Mouse (Mus musculus): ENCODE results near the gene Lhpp. TPM values are rescaled to one million over a fixed set of nuclear protein-coding genes. Genes with fewer than 3 reads are reported as not detected.

Gene Lhpp
- 17.3 and 17.4 TPM in 2 replicates for polyA plus RNA-seq (2016; fragmentation: Nextera tagmentation; extraction: Ambion mirVana)

GRCm38 (mm10) chr7:132610468-132611318 is at the start of gene Lhpp:
Gene Lhpp (plus strand): TSS chr7:132610638.
- peak; percentile 89 for DNase-seq (ENCODE audit: extremely low spot score, low spot score)
- Histone ChIP-seq H3K27me3 (ENCODE audit: poor library complexity, severe bottlenecking) (peaks cover 61% of the 10 kb centered on the region), H3K9me3 (no peaks in the 10 kb centered on the region), H3K4me3 (peak within 1 kb of the TSS; percentile 70), H3K36me3 (replicated peaks) (no peaks in the 10 kb centered on the region), H3K27ac (peak within 1 kb of the TSS; percentile 85), H3K4me1 (peaks cover 24% of the 10 kb centered on the region)
- 8% methylated on average over 44 of the region's 44 CpGs for WGBS

DNA sequence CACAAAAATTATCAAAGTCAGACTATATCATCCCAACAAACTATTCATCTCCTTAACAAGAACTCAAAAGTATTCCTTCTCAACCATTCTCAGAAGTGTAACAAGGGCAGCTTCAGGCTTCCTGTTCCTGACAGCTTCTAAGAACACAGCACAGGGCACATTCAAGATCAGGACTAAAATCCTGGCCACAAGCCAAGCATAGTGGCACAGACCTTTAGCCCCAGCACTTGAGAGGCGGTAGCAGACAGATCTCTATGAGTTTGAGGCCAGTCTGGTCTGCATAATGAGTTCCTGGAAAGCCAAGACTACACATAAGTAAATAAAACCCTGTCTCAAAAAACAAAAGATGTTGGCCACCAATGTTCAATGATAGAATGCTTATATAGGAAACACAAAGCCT is 44.6 kb upstream of the Lhpp start:
- no peaks in the 10 kb centered on the region for H3K27me3 ChIP-seq (ENCODE audit: poor library complexity, severe bottlenecking)
- DNase-seq (ENCODE audit: extremely low spot score, low spot score): no peak
- WGBS: 85% methylated on average over 1 of the region's 1 CpGs
- H3K4me3 ChIP-seq: no peak overlapping the region
- H3K27ac ChIP-seq: no peak overlapping the region
- no peaks in the 10 kb centered on the region for H3K4me1 ChIP-seq
- H3K36me3 ChIP-seq (replicated peaks): peaks cover 86% of the 10 kb centered on the region
- H3K9me3 ChIP-seq: no peaks in the 10 kb centered on the region

GRCm38 (mm10) chr7:132568817-132569216 is 41.6 kb upstream of the Lhpp start:
- no peak overlapping the region for H3K27ac ChIP-seq
- H3K27me3 ChIP-seq (ENCODE audit: poor library complexity, severe bottlenecking): no peaks in the 10 kb centered on the region
- DNase-seq (ENCODE audit: extremely low spot score, low spot score): no peak
- no peaks in the 10 kb centered on the region for H3K9me3 ChIP-seq
- no peak overlapping the region for H3K4me3 ChIP-seq
- H3K4me1 ChIP-seq: peaks cover 24% of the 10 kb centered on the region
- WGBS: 91% methylated on average over 6 of the region's 6 CpGs
- peaks cover 56% of the 10 kb centered on the region for H3K36me3 ChIP-seq (replicated peaks)

DNA sequence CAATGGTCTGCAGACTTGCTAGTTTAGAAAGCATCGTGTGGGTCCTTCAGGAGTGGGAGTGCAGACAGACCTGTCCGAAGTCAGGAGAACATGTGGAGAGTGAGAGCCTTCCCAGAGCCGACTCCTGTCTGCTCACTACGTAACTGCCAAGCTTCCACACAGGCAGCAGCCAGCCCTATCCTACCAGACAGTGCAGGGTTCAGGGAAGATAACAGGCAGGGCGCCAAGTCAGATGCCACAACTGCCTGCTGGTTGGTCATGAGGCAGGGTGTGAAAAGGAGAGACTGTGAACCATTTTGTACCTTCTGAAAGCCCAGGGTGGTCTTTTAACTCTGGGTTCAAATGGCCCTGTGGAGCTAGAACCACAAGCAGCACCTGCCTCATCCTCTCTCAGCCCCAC is 40.4 kb upstream of the Lhpp start:
- H3K27ac ChIP-seq: no peak overlapping the region
- no peak for DNase-seq (ENCODE audit: extremely low spot score, low spot score)
- peaks cover 28% of the 10 kb centered on the region for H3K4me1 ChIP-seq
- no peak overlapping the region for H3K4me3 ChIP-seq
- 91% methylated on average over 5 of the region's 5 CpGs for WGBS
- no peaks in the 10 kb centered on the region for H3K27me3 ChIP-seq (ENCODE audit: poor library complexity, severe bottlenecking)
- H3K9me3 ChIP-seq: no peaks in the 10 kb centered on the region
- H3K36me3 ChIP-seq (replicated peaks): peaks cover 44% of the 10 kb centered on the region

GRCm38 (mm10) chr7:132571481-132571880 is 39.0 kb upstream of the Lhpp start:
- Histone ChIP-seq H3K36me3 (replicated peaks) (peaks cover 35% of the 10 kb centered on the region), H3K27me3 (ENCODE audit: poor library complexity, severe bottlenecking) (peaks cover under 1% of the 10 kb centered on the region; the same call in 1 of the 2 replicates), H3K27ac (no peak overlapping the region), H3K4me3 (no peak overlapping the region), H3K4me1 (peaks cover 38% of the 10 kb centered on the region), H3K9me3 (no peaks in the 10 kb centered on the region)
- DNase-seq (ENCODE audit: extremely low spot score, low spot score): no peak
- 94% methylated on average over 8 of the region's 8 CpGs for WGBS

DNA sequence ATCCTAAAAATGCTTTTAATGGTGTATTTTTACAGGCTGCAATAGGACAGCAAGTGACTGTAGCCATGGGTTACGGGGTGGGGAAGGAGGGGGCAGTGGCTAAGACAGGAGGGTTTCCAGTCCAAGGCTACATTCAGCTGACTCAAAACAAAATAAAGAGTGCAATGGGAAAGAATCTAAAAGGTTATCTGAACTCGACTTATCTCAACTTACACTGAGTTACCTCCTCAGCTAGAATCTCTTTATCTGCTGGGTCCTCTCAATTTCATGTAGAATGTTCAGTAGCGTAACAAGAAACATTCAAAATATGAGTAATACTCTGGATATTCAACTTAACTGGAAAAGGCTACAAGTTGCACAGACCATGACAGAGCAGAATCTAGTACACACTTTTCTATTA is 37.7 kb upstream of the Lhpp start:
- peaks cover 42% of the 10 kb centered on the region for H3K4me1 ChIP-seq
- WGBS: 83% methylated on average over 3 of the region's 3 CpGs
- no peak for DNase-seq (ENCODE audit: extremely low spot score, low spot score)
- H3K4me3 ChIP-seq: no peak overlapping the region
- H3K9me3 ChIP-seq: no peaks in the 10 kb centered on the region
- H3K27ac ChIP-seq: peak overlapping the region; percentile 53; the same call in 1 of the 2 replicates
- H3K36me3 ChIP-seq (replicated peaks): peaks cover 24% of the 10 kb centered on the region
- H3K27me3 ChIP-seq (ENCODE audit: poor library complexity, severe bottlenecking): peaks cover 13% of the 10 kb centered on the region

DNA sequence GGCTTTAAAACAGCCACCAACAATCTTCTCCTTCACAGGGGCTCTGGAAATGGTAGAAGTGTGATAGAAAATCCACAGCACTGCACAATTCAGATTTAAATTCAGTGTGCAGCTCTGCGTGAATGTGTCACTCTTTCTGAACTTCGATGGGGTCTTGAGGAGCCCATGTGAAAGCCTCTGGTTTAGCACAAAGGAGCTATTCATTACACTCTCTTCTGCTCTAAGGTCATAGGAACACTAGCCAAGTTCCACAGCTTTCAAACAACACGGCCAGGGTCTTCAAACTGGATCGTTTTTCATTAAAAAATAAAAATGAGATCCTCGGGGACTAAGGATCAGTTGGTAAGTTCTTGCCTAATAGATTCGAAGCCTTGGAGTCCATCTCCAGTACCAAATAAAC is 37.2 kb upstream of the Lhpp start:
- peaks cover 42% of the 10 kb centered on the region for H3K4me1 ChIP-seq
- peaks cover 20% of the 10 kb centered on the region for H3K36me3 ChIP-seq (replicated peaks)
- no peak for DNase-seq (ENCODE audit: extremely low spot score, low spot score)
- no peaks in the 10 kb centered on the region for H3K9me3 ChIP-seq
- H3K4me3 ChIP-seq: no peak overlapping the region
- WGBS: 60% methylated on average over 6 of the region's 6 CpGs
- H3K27me3 ChIP-seq (ENCODE audit: poor library complexity, severe bottlenecking): peaks cover 17% of the 10 kb centered on the region
- peak overlapping the region; percentile 53; the same call in 1 of the 2 replicates for H3K27ac ChIP-seq

DNA sequence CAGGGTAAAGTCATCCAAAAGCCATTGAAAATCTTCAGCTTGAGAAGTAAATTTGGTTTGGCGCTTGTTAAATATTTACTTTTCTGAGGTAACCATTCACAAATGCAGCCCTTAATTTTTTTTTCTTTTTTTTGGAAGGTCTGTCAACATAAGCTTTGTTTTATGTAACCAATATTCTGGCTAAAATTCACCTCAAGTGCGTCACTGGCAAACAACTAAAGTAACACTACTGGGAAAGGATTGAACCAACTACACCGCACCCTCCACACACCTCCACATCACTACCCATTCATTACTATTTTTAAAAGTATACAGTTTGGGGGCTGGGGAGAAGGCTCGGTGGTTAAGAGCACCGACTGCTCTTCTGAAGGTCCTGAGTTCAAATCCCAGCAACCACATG is 35.8 kb upstream of the Lhpp start:
- Histone ChIP-seq H3K27me3 (ENCODE audit: poor library complexity, severe bottlenecking) (peaks cover 30% of the 10 kb centered on the region), H3K27ac (no peak overlapping the region), H3K36me3 (replicated peaks) (peaks cover 5% of the 10 kb centered on the region), H3K4me1 (peaks cover 42% of the 10 kb centered on the region), H3K9me3 (no peaks in the 10 kb centered on the region), H3K4me3 (no peak overlapping the region)
- DNase-seq (ENCODE audit: extremely low spot score, low spot score): no peak
- 94% methylated on average over 5 of the region's 5 CpGs for WGBS

DNA sequence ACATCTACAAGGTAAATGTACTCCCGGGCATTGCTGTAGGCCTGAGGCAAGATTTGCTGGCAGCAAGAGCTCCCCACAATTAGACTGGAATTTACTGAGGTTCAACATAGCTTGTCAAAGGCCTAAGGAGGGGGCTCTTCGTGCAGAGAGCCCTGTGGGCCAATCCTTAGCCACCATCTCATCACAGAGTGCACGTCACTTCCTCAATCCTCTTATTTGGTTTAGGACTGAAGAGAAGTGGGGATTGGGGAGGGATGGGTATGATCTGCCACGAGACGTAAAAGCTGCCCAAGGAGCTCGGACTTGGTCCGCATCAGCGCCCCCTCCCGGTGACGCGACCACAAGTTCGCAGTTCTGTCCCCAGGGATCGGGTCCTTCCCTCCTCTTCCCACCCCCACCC is 34.8 kb upstream of the Lhpp start:
- DNase-seq (ENCODE audit: extremely low spot score, low spot score): peak; percentile 85
- H3K27ac ChIP-seq: peak overlapping the region; percentile 93
- no peaks in the 10 kb centered on the region for H3K36me3 ChIP-seq (replicated peaks)
- WGBS: 1% methylated on average over 13 of the region's 13 CpGs
- H3K4me3 ChIP-seq: peak overlapping the region; percentile 73
- H3K9me3 ChIP-seq: no peaks in the 10 kb centered on the region
- H3K27me3 ChIP-seq (ENCODE audit: poor library complexity, severe bottlenecking): peaks cover 37% of the 10 kb centered on the region
- H3K4me1 ChIP-seq: peaks cover 42% of the 10 kb centered on the region

GRCm38 (mm10) chr7:132576116-132576650 is 34.3 kb upstream of the Lhpp start, which contains the start of gene Oat:
Gene Oat (minus strand): TSS chr7:132576398.
- DNase-seq (ENCODE audit: extremely low spot score, low spot score): peak; percentile 97
- H3K27ac ChIP-seq: peak within 1 kb of the TSS; percentile 93
- peaks cover 43% of the 10 kb centered on the region for H3K27me3 ChIP-seq (ENCODE audit: poor library complexity, severe bottlenecking)
- H3K4me1 ChIP-seq: peaks cover 42% of the 10 kb centered on the region
- H3K9me3 ChIP-seq: no peaks in the 10 kb centered on the region
- H3K4me3 ChIP-seq: peak within 1 kb of the TSS; percentile 73
- H3K36me3 ChIP-seq (replicated peaks): no peaks in the 10 kb centered on the region
- whole genome bisulfite sequencing: under 1% methylated on average over 49 of the region's 49 CpGs

DNA sequence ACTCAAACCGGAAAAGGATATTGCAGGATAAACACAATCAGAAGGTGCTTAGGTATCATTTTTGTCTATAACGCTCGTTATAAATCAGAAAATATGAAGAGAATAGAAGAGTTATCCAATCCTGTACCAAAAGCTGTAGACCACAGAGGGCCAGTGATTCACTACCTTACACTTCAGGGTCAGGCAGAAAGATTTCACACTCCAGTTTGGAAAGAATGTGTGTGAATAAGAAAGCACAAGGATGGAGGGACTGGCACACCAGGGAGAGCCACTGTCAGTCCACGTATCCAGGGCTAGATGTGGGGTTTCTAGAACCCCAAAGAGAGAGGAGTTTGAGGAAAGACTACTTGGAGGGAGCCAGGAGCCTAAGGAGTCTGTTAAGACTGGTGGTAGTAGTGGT is 33.5 kb upstream of the Lhpp start:
- no peak for DNase-seq (ENCODE audit: extremely low spot score, low spot score)
- peak overlapping the region; percentile 93 for H3K27ac ChIP-seq
- peaks cover 38% of the 10 kb centered on the region for H3K4me1 ChIP-seq
- peaks cover 48% of the 10 kb centered on the region for H3K27me3 ChIP-seq (ENCODE audit: poor library complexity, severe bottlenecking)
- H3K36me3 ChIP-seq (replicated peaks): no peaks in the 10 kb centered on the region
- peak overlapping the region; percentile 73; the same call in 1 of the 2 replicates for H3K4me3 ChIP-seq
- WGBS: 57% methylated on average over 4 of the region's 4 CpGs
- no peaks in the 10 kb centered on the region for H3K9me3 ChIP-seq

- no peak overlapping the region for H3K27ac ChIP-seq
- WGBS: 80% methylated on average over 6 of the region's 6 CpGs
- no peaks in the 10 kb centered on the region for H3K9me3 ChIP-seq
- no peak overlapping the region for H3K4me3 ChIP-seq
- no peak for DNase-seq (ENCODE audit: extremely low spot score, low spot score)
- H3K4me1 ChIP-seq: peaks cover 10% of the 10 kb centered on the region
- no peaks in the 10 kb centered on the region for H3K36me3 ChIP-seq (replicated peaks)
- H3K27me3 ChIP-seq (ENCODE audit: poor library complexity, severe bottlenecking): peaks cover 48% of the 10 kb centered on the region
Measured at GRCm38 (mm10) chr7:132580511-132580910, 29.9 kb upstream of the Lhpp start.

DNA sequence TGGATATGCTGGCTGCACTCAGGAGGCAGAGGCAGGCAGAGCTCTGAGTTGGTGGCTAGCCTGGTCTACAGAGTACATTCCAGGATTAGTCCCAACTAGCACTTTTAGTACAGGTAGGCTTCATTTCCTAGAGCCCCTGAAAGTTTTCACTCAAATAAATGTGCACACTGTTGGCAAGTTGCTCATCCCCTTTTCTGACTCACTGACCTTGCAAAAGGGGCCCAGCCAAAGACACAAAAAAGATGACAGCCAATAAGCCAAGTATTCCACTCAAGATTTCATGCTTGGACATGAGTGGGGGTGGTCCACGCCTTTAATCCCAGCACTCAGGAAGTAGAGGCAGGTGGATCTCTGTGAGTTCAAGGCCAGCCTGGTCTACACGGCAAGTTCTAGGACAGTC is 29.0 kb upstream of the Lhpp start:
- no peaks in the 10 kb centered on the region for H3K9me3 ChIP-seq
- peaks cover 48% of the 10 kb centered on the region for H3K27me3 ChIP-seq (ENCODE audit: poor library complexity, severe bottlenecking)
- WGBS: 91% methylated on average over 2 of the region's 2 CpGs
- no peaks in the 10 kb centered on the region for H3K36me3 ChIP-seq (replicated peaks)
- no peak for DNase-seq (ENCODE audit: extremely low spot score, low spot score)
- no peak overlapping the region for H3K27ac ChIP-seq
- peaks cover 4% of the 10 kb centered on the region for H3K4me1 ChIP-seq
- H3K4me3 ChIP-seq: no peak overlapping the region

All from forebrain, embryonic 10.5 days (tissue).